Mouse (Mus musculus) myocyte (in vitro differentiated cells): ENCODE measurements around the gene Suds3. TPM values are rescaled to one million over a fixed set of nuclear protein-coding genes. Genes with fewer than 3 reads are reported as not detected.

Source experiments
- H3K27me3 ChIP-seq: one replicate; pipeline ENCODE4 v1.6.1; 2011; ENCODE audit not compliant: control insufficient read depth, insufficient read depth, insufficient read length
- H3K36me3 ChIP-seq: one replicate; pipeline ENCODE4 v1.6.1; 2011; ENCODE audit not compliant: control insufficient read depth, insufficient read depth
- H3K4me2 ChIP-seq: one replicate; pipeline ENCODE4 v1.6.1; 2011; ENCODE audit warnings: low read depth, control low read depth
- H3K4me3 ChIP-seq: one replicate; pipeline ENCODE4 v1.5.1; 2011; ENCODE audit warnings: mild to moderate bottlenecking, control low read depth, moderate library complexity
- H3K79me2 ChIP-seq: one replicate; pipeline ENCODE4 v1.6.1; 2011; ENCODE audit not compliant: control insufficient read depth, insufficient read depth
- H3ac ChIP-seq: one replicate; pipeline ENCODE4 v1.6.1; 2011; ENCODE audit not compliant: control insufficient read depth, insufficient read length
- CEBPB ChIP-seq: IDR thresholded peaks from 2 replicates; pipeline ENCODE4 v1.6.1; 2011; ENCODE audit warnings: mild to moderate bottlenecking, moderate library complexity; ENCODE audit not compliant: poor library complexity, insufficient read depth, severe bottlenecking
- E2F4 ChIP-seq: IDR thresholded peaks from one replicate; pipeline ENCODE4 v1.6.1; 2011; ENCODE audit warnings: mild to moderate bottlenecking, control low read depth, moderate library complexity; ENCODE audit not compliant: insufficient read depth
- MAX ChIP-seq: IDR thresholded peaks from one replicate; pipeline ENCODE4 v1.6.1; 2011; ENCODE audit warnings: low read depth, mild to moderate bottlenecking, control low read depth
- MYOD1 ChIP-seq, 3 experiments: IDR thresholded peaks; one replicate each; pipeline ENCODE4 v1.6.1; 2011; ENCODE audit warnings: control low read depth in 2 of 3, low read depth in 2 of 3, mild to moderate bottlenecking in 2 of 3, moderate library complexity in 1 of 3; ENCODE audit not compliant: insufficient read length in 2 of 3, control insufficient read depth in 1 of 3
- MYOG ChIP-seq, 3 experiments: IDR thresholded peaks; one replicate each; pipeline ENCODE4 v1.6.1; 2011; ENCODE audit warnings: control low read depth in 2 of 3, low read depth in 2 of 3, mild to moderate bottlenecking in 2 of 3; ENCODE audit not compliant: insufficient read length in 2 of 3, control insufficient read depth in 1 of 3, insufficient read depth in 1 of 3
- POLR2A ChIP-seq: IDR thresholded peaks from one replicate; pipeline ENCODE4 v1.6.1; 2011; ENCODE audit warnings: low read depth, mild to moderate bottlenecking, control low read depth, moderate library complexity; ENCODE audit not compliant: insufficient read length
- POLR2AphosphoS2 ChIP-seq: IDR thresholded peaks from one replicate; pipeline ENCODE4 v1.6.1; 2011; ENCODE audit warnings: low read depth, control low read depth; ENCODE audit not compliant: insufficient read length
- REST ChIP-seq: IDR thresholded peaks from one replicate; pipeline ENCODE4 v1.6.1; 2011; ENCODE audit warnings: mild to moderate bottlenecking, control low read depth, moderate library complexity; ENCODE audit not compliant: insufficient read depth, insufficient read length
- SRF ChIP-seq: IDR thresholded peaks from one replicate; pipeline ENCODE4 v1.6.1; 2011; ENCODE audit warnings: low read depth; ENCODE audit not compliant: control insufficient read depth, insufficient read length
- TCF12 ChIP-seq: IDR thresholded peaks from one replicate; pipeline ENCODE4 v1.6.1; 2011; ENCODE audit warnings: mild to moderate bottlenecking, control low read depth; ENCODE audit not compliant: poor library complexity, insufficient read depth, severe bottlenecking
- TCF3 ChIP-seq: IDR thresholded peaks from one replicate; pipeline ENCODE4 v1.6.1; 2011; ENCODE audit warnings: low read depth, control low read depth; ENCODE audit not compliant: insufficient read length
- USF1 ChIP-seq: IDR thresholded peaks from one replicate; pipeline ENCODE4 v1.6.1; 2011; ENCODE audit warnings: low read depth, mild to moderate bottlenecking, control low read depth, moderate library complexity
- polyA plus RNA-seq: library from polyadenylated mRNA; unstranded; fragments of >200 nt; fragmentation: generic; extraction: Trizol; gene quantifications from one replicate; pipeline ENCODE4 v1.2.1, GENCODE M21; 2012; ENCODE audit warnings: missing spikeins

The Suds3 gene
- polyA plus RNA-seq, result 77.0 TPM

- Histone ChIP-seq H3K27me3 (no peaks in the 10 kb centered on the region), H3K36me3 (peaks cover 7% of the 10 kb centered on the region), H3ac (peak within 1 kb of the TSS; percentile 83), H3K79me2 (peaks cover 24% of the 10 kb centered on the region), H3K4me3 (peak within 1 kb of the TSS; percentile 91), H3K4me2 (peak within 1 kb of the TSS; percentile 91)
- TF ChIP-seq SRF (no peak), MAX (peak; percentile 93), MYOG (IDR thresholded peaks at IDR 0.05; ENCODE audit: control insufficient read depth in 1 of 3, insufficient read depth in 1 of 3, insufficient read length in 2 of 3, low read depth in 2 of 3) (peak in 1 of 3 experiments; percentile 4), POLR2A (peak; percentile 53)
Measured at GRCm38 (mm10) chr5:117115836-117116366, at the start of gene Suds3. Suds3 (minus strand) TSS chr5:117116113.

GRCm38 (mm10) chr5:117164923-117165322 is 49.0 kb upstream of the Suds3 start:
- H3K4me2 ChIP-seq, result no peak overlapping the region
- H3K36me3 ChIP-seq, result no peaks in the 10 kb centered on the region
- H3K27me3 ChIP-seq, result no peaks in the 10 kb centered on the region
- no peak overlapping the region for H3ac ChIP-seq
- no peaks in the 10 kb centered on the region for H3K79me2 ChIP-seq
- H3K4me3 ChIP-seq, result no peak overlapping the region
- TF ChIP-seq TCF12 (no peak), USF1 (no peak), POLR2A (no peak), REST (no peak), SRF (no peak), MYOG (IDR thresholded peaks at IDR 0.05; ENCODE audit: control insufficient read depth in 1 of 3, insufficient read depth in 1 of 3, insufficient read length in 2 of 3, low read depth in 2 of 3) (no peak)

- TF ChIP-seq USF1 (no peak), POLR2A (no peak), CEBPB (no peak), E2F4 (no peak), MAX (no peak), POLR2AphosphoS2 (no peak)
- no peak overlapping the region for H3K4me3 ChIP-seq
- no peaks in the 10 kb centered on the region for H3K36me3 ChIP-seq
- no peaks in the 10 kb centered on the region for H3K79me2 ChIP-seq
- H3ac ChIP-seq, result no peak overlapping the region
- no peak overlapping the region for H3K4me2 ChIP-seq
- H3K27me3 ChIP-seq, result no peaks in the 10 kb centered on the region
Measured at GRCm38 (mm10) chr5:117164516-117164915, 48.6 kb upstream of the Suds3 start.

GRCm38 (mm10) chr5:117163790-117164189 is 47.9 kb upstream of the Suds3 start:
- peak in 1 of 3 experiments; percentile 56 for TF ChIP-seq MYOD1 (IDR thresholded peaks at IDR 0.05; ENCODE audit: control insufficient read depth in 1 of 3, insufficient read length in 2 of 3, low read depth in 2 of 3)
- peak in 1 of 3 experiments; percentile 29 for TF ChIP-seq MYOG (IDR thresholded peaks at IDR 0.05; ENCODE audit: control insufficient read depth in 1 of 3, insufficient read depth in 1 of 3, insufficient read length in 2 of 3, low read depth in 2 of 3)
- TF ChIP-seq POLR2A, result no peak

GRCm38 (mm10) chr5:117160499-117160898 is 44.6 kb upstream of the Suds3 start:
- no peak overlapping the region for H3ac ChIP-seq
- no peak overlapping the region for H3K4me3 ChIP-seq
- H3K4me2 ChIP-seq, result no peak overlapping the region
- H3K27me3 ChIP-seq, result no peaks in the 10 kb centered on the region
- H3K79me2 ChIP-seq, result peaks cover 5% of the 10 kb centered on the region
- TF ChIP-seq TCF12 (no peak), MAX (no peak), REST (no peak), E2F4 (no peak), MYOD1 (IDR thresholded peaks at IDR 0.05; ENCODE audit: control insufficient read depth in 1 of 3, insufficient read length in 2 of 3, low read depth in 2 of 3) (no peak)
- H3K36me3 ChIP-seq, result no peaks in the 10 kb centered on the region

More at GRCm38 (mm10) chr5:117163790-117164189, 47.9 kb upstream of the Suds3 start:
- Histone ChIP-seq H3K79me2 (no peaks in the 10 kb centered on the region), H3ac (no peak overlapping the region), H3K4me2 (no peak overlapping the region), H3K36me3 (no peaks in the 10 kb centered on the region), H3K27me3 (no peaks in the 10 kb centered on the region), H3K4me3 (no peak overlapping the region)

- Histone ChIP-seq H3K4me2 (peak overlapping the region; percentile 75), H3K79me2 (peaks cover 5% of the 10 kb centered on the region), H3K4me3 (peak overlapping the region; percentile 19), H3K36me3 (no peaks in the 10 kb centered on the region), H3K27me3 (no peaks in the 10 kb centered on the region), H3ac (no peak overlapping the region)
- TF ChIP-seq TCF12 (no peak), USF1 (no peak), MYOD1 (IDR thresholded peaks at IDR 0.05; ENCODE audit: control insufficient read depth in 1 of 3, insufficient read length in 2 of 3, low read depth in 2 of 3) (no peak), REST (no peak), CEBPB (no peak), POLR2AphosphoS2 (no peak), MAX (no peak), TCF3 (no peak), SRF (no peak), MYOG (IDR thresholded peaks at IDR 0.05; ENCODE audit: control insufficient read depth in 1 of 3, insufficient read depth in 1 of 3, insufficient read length in 2 of 3, low read depth in 2 of 3) (no peak), E2F4 (no peak), POLR2A (no peak)
Measured at GRCm38 (mm10) chr5:117159805-117160291, 43.9 kb upstream of the Suds3 start.
